Mouse (Mus musculus): Measurements from ENCODE around the gene Iqgap2.

GRCm38 (mm10) chr13:95940811-95941210 is 49.1 kb upstream of the Iqgap2 start:
- TF ChIP-seq MYC (IDR thresholded peaks at IDR 0.05; ENCODE audit: low read depth, low read length) (no peak), POLR2A (IDR thresholded peaks at IDR 0.05; ENCODE audit: control insufficient read depth in 1 of 2, insufficient read depth in 1 of 2, low read depth in 1 of 2, low read length in 2 of 2, poor library complexity in 1 of 2) (no peak), GABPA (IDR thresholded peaks at IDR 0.05; ENCODE audit: low read depth, low read length) (no peak)
